Mouse (Mus musculus) cerebellum, adult 2 months (tissue): ENCODE data around the gene Iqsec1. TPM values are rescaled to one million over a fixed set of nuclear protein-coding genes. Genes with fewer than 3 reads are reported as not detected.

Experiments
- DNase-seq, 2 experiments: peaks; one replicate each; pipeline ENCODE4 v3.0.0; 2021
- H3K27ac ChIP-seq: fragments of 200-500 bp; 2 replicates; pipeline ENCODE4 v1.5.1; 2012; ENCODE audit warnings: low read length, control low read depth, inconsistent platforms; ENCODE audit not compliant: insufficient read depth
- H3K27me3 ChIP-seq: fragments of 200-500 bp; 2 replicates; pipeline ENCODE4 v1.6.1; 2012; ENCODE audit warnings: inconsistent platforms, mild to moderate bottlenecking, low read length, moderate library complexity; ENCODE audit not compliant: control insufficient read depth, insufficient read depth
- H3K4me1 ChIP-seq: fragments of 200-500 bp; 2 replicates; pipeline ENCODE4 v1.6.1; 2011; ENCODE audit warnings: low read length; ENCODE audit not compliant: control insufficient read depth, insufficient read depth
- H3K4me3 ChIP-seq: fragments of 200-500 bp; replicated peaks from 2 replicates; pipeline ENCODE3; 2011; ENCODE audit warnings: mild to moderate bottlenecking, low read depth, low read length, control low read depth; ENCODE audit not compliant: insufficient read depth
- CTCF ChIP-seq: fragments of 200-500 bp; IDR thresholded peaks from 2 replicates; pipeline ENCODE4 v1.5.1; 2011; ENCODE audit warnings: low read depth, mild to moderate bottlenecking, control low read depth, low read length, moderate library complexity, borderline replicate concordance; ENCODE audit not compliant: insufficient read depth
- POLR2A ChIP-seq: fragments of 200-500 bp; IDR thresholded peaks from 2 replicates; pipeline ENCODE4 v1.6.1; 2011; ENCODE audit warnings: low read length, control low read depth, borderline replicate concordance; ENCODE audit not compliant: insufficient read depth
- WGBS: fragments of 180-500 bp; shearing (Covaris S2); methylation state at CpG from one replicate; pipeline ENCODE4 v1.1.7; 2018; 5-methylcytosine and 5-hydroxymethylcytosine counted together
- polyA plus RNA-seq: library from polyadenylated mRNA; depleted of rRNA; stranded (reverse); fragments of >200 nt; gene quantifications from 2 replicates; pipeline ENCODE4 v1.2.3, GENCODE M21; 2012

Iqsec1 gene
- polyA plus RNA-seq, 1 experiment = 249 TPM

DNA sequence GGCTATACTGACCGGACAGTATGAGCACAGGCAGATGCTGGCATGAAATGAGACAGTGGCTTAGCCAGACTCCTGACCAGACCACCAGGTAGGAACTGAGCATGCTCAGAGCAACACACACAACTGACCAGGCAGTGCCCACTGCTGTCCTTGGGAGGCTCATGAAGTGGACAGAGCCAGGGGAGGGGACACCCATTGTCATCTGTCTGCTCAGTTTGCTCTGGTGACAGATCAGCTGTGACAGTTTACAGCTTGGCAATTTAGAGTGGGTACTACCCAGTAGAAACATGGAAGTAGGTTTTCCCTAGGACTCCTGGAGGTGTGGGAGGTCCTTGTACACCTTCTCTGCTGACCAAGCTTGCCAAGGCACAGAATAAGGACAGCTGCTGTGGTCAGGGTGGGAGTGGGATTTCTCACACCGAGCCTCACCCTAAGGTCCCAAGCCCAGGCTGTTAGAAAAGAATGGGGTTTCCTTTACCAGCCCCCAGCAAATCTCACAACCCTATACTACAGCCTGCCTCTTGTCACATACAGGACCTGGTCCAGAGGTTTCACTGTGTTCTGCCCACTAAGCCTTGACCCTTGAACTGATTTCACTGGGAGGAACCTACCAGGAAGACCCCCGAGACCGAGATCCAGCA, 253.0 kb downstream of the Iqsec1 start:
- 13% methylated on average over 4 of the region's 4 CpGs for WGBS
- H3K27ac ChIP-seq = peak overlapping the region; percentile 80

DNA sequence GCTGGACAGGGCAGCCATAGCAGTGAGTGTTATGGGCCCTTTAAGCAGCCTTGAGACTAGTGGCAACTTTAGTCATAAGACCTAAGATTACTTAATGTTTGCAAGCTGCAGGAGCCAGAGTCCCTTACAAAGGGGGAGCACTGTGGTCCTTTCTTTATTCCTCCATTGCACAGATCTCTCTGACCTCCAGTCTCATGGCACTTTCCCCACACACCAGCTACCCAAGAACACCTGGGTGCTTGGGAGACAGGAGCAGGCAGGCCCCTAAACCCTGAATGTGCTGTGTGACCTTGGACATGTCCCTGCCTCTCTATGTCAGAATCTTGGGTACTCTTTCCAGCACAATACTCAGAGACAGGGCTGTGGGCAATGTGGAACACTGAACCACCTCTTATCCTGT, 253.7 kb downstream of the Iqsec1 start:
- Histone ChIP-seq H3K4me1 (peaks cover 41% of the 10 kb centered on the region), H3K27me3 (no peaks in the 10 kb centered on the region)
- no peak for TF ChIP-seq POLR2A
- no peak for TF ChIP-seq CTCF

More for the DNA sequence above, 253.0 kb downstream of the Iqsec1 start:
- peak overlapping the region; percentile 59 for H3K4me3 ChIP-seq
- H3K27me3 ChIP-seq = no peaks in the 10 kb centered on the region
- H3K4me1 ChIP-seq = peaks cover 34% of the 10 kb centered on the region
- no peak for DNase-seq
- TF ChIP-seq POLR2A = no peak
- no peak for TF ChIP-seq CTCF

DNA sequence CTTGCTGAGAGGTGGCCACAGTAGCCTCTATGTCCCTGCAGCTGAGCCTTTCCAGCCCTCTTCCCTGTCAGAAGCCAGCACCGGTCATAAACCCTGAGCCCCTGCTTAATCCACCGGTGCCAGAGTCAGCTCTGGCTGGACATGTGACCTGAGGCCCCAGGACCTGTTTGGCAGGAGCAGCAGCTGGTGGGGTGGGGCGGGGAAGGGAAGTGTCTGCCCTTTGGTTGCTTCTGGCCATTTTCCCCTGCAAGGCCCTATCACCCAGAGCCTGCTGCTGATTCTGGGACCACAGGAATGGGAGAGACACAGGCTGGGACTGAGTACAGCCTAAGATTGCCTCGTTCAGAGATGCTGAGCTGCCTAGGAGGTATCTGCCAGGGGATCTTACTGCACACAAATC, 257.2 kb downstream of the Iqsec1 start:
- 14% methylated on average over 4 of the region's 4 CpGs for WGBS
- no peak for TF ChIP-seq POLR2A
- TF ChIP-seq CTCF = no peak
- peak; percentile 43 to 54 for DNase-seq
- no peaks in the 10 kb centered on the region for H3K27me3 ChIP-seq
- peak overlapping the region; percentile 17 for H3K27ac ChIP-seq
- no peak overlapping the region for H3K4me3 ChIP-seq
- H3K4me1 ChIP-seq = peaks cover 66% of the 10 kb centered on the region

More for the DNA sequence above, 253.7 kb downstream of the Iqsec1 start:
- DNase-seq = no peak
- H3K27ac ChIP-seq = no peak overlapping the region
- no peak overlapping the region for H3K4me3 ChIP-seq

DNA sequence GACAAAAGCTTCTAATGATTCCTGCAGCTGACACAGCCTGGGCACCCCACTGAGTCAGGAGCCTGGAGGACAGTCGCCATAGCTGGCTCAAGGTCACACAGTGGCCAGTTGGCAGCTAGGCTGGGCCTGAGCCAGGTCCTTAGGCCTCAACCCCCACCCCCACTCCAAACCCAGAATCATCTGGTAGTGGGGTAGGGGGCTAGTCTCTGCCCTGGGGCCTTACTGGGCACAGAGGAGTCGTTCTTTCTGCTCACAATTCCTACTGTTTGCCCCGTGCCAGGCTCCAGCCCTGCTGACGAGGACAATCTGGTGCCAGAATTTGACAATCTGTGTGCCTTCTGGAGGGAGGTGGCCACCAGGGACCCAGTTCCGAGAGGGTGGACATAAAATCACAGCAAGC, 258.7 kb downstream of the Iqsec1 start:
- WGBS = 2% methylated on average over 5 of the region's 5 CpGs
- Histone ChIP-seq H3K27me3 (no peaks in the 10 kb centered on the region), H3K27ac (peak overlapping the region; percentile 75), H3K4me3 (no peak overlapping the region), H3K4me1 (peaks cover 69% of the 10 kb centered on the region)
- TF ChIP-seq CTCF = no peak
- no peak for TF ChIP-seq POLR2A
- peak; percentile 70 to 72 for DNase-seq

DNA sequence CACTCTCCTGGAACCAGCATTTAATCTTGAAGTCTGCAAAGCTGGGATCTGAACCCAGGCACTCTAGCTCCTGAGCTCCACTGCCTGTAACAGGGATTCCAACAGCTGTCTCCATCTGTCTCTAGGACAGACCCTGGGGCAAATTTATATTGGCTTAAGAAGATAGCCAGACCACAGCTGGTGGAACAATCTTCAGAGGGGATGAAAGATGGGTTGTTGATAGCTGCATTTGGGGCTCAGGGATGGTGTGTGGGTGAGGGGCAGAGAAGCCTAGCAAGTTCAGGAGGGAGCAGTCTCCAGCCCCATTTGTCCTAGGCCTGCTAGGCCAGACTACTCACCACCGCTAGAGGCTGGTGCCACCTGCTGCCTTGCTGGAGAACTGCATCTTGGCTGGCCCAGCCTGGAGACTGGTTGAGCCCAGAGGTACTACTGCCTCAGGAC, 260.0 kb downstream of the Iqsec1 start:
- Histone ChIP-seq H3K27me3 (no peaks in the 10 kb centered on the region), H3K27ac (0 out of 2 replicates have a peak overlapping the region, but pooled peaks have one; percentile 3), H3K4me1 (peaks cover 74% of the 10 kb centered on the region), H3K4me3 (no peak overlapping the region)
- peak; percentile 85 to 92 for DNase-seq
- WGBS = 0% methylated on average over 1 of the region's 1 CpGs
- TF ChIP-seq CTCF = peak; percentile 99
- TF ChIP-seq POLR2A = no peak

DNA sequence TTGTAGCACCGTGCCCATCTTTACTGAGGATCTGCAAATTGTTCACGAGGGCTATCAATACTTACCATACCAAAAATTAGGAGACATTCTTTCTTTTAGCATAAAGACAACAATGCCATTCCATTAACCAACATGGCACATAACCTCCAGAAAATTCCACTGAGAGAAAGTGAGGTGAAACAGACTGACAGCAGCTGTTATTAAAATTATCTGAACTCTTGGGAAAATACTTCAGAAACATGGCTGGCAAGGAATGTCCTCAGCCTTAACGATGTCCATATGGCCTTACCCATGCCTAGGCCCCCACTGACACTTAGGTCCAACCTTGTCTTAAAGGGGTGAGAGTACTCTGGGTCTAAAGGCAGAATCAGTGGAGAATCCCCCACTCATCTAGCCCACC, 260.7 kb downstream of the Iqsec1 start:
- TF ChIP-seq POLR2A (no peak), CTCF (no peak)
- 64% methylated on average over 3 of the region's 3 CpGs for WGBS
- peaks cover 77% of the 10 kb centered on the region for H3K4me1 ChIP-seq
- no peak for DNase-seq
- no peak overlapping the region for H3K4me3 ChIP-seq
- H3K27ac ChIP-seq = no peak overlapping the region
- no peaks in the 10 kb centered on the region for H3K27me3 ChIP-seq

DNA sequence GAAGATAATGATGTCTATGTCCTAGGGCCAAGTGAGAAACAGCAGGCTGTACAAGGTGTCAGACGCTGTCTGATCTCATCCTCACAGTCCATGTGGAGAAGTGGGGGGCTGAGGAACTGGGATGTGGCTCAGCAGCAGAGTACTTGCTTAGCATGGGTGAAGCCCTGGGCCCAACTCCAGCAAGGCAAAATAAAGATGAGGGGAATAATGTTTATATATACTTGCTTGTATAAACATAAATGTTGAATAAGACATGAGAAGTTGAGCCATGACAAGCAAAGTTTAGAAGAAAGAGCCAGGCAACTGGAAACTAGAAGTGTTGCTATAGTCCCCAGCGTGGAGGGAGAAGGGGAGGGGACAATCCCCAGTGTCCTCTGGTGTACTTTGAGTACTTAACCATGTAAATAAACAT, 261.8 kb downstream of the Iqsec1 start:
- TF ChIP-seq POLR2A = no peak
- no peak for TF ChIP-seq CTCF
- H3K27ac ChIP-seq = no peak overlapping the region
- H3K4me3 ChIP-seq = no peak overlapping the region
- DNase-seq = no peak
- peaks cover 76% of the 10 kb centered on the region for H3K4me1 ChIP-seq
- 56% methylated on average over 2 of the region's 2 CpGs for WGBS
- no peaks in the 10 kb centered on the region for H3K27me3 ChIP-seq

DNA sequence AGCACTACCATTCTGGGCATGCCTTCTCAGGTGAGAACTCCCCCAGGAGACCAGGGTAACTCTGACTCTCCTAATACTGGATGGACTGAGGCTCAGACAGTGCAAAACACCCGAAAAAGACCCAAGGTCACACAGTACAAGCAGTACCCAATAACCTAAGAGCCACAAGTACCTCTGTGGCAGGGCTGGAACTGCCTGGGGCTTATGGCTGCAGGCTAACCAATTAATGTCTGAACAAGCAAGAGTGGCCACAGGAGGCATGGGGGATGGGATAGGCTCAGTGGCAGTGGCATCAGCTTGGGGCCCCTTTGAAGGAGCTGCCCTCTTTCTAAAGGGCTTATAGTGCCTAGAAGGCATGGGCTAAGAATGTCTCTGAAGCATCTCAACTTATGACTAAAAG, 263.0 kb downstream of the Iqsec1 start:
- Histone ChIP-seq H3K4me3 (no peak overlapping the region), H3K4me1 (peaks cover 77% of the 10 kb centered on the region), H3K27me3 (no peaks in the 10 kb centered on the region), H3K27ac (no peak overlapping the region)
- WGBS = 67% methylated on average over 1 of the region's 1 CpGs
- TF ChIP-seq POLR2A = no peak
- no peak for TF ChIP-seq CTCF
- DNase-seq = no peak
